Mouse (Mus musculus) right cerebral cortex, postnatal 25 days (tissue): ENCODE data around the gene Fam155a.

Experiments used
- DNase-seq: peaks from one replicate; pipeline ENCODE4 v3.0.0; 2022

The Fam155a gene

DNA sequence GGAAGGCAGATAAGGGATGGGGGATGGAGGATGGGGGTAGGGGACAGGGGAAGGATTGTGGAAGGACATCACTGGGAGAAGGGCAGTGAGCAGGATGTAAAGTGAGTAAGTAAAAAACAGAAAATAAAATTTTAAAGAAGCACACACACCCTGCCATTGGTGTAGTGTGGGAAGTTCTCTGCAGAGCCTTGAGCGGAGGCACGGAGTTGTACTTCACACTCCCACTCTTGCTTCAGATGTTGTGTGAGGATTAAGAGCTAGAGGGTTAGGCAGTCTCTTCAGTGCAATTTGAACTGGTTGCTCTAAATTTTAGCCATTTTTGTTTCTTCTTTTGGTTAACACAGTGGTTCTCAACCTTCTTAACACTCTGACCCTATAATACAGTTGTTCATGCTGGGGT, 114.1 kb downstream of the Fam155a start:
- no peak for DNase-seq

DNA sequence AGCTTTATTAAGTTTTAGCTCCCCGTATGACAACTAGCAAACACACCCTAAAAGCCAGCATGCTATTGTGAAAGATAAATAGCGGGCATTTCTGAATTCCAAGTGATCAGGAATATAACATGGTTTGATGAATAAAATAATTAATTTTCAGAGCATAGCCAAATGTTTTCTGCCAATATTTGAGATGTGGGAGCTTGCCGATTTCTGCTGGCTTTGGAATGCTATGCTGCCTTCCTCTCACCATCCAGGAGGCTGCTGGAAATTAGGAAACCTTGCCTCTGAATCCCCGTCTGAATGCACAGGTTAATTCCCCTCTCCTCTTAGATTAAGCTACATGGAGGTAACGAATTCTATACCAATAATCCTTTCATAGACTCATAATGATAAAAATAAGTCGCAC, 116.1 kb downstream of the Fam155a start:
- no peak for DNase-seq

DNA sequence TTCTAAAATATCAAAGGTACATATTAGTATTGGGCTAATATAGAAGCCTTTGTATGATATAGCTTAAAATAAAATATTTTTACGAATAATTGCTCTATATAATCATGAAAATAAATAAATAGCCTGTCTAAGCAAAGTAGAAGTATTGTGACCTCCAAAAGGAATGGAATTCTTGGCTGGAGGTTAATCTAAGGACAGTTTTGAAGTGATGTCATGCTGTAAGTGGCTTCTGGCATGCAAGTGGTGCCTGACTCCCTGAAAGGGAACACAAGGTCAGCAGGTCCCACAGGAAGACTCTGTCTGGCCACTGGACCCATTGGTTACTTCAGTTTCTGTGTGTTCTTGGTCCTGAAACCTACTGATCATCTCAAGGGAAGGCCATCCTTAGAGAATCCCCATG, 117.3 kb downstream of the Fam155a start:
- no peak for DNase-seq

DNA sequence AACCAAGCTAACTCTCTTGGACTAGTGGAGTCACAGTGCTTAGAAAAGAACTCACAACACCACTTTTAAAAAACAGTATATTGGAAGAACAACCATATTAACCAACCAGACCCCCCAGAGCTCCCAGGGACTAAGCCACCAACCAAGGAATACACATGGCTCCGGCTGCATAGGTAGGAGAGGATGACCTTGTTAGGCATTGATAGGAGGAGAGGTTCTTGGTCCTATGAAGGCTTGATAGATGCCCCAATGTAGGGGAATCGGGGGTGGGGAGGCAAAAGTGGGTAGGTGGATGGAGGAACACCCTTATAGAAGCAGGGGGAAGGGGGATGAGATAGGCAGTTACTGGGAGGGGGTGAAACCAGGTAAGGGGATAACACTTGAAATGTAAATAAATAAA, 132.8 kb downstream of the Fam155a start:
- no peak for DNase-seq

DNA sequence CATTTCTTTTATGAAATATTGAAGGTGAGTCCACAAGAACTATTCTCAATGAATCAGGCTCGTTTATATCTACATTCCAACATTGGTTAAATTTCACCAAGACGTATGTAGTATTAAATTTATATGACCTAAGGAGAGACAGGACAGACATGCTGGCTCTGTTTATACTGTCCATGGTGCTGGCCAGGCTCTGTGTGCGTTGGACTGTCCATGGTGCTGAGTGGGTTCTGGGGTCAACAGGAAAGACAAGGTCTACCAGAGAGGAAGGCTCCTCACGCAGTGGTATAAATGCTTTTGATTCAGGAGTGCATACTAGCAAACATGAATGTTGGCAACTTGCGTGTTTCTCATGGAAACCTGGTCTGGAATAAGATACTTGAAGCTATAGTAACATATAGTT, 135.7 kb downstream of the Fam155a start:
- DNase-seq, result no peak

DNA sequence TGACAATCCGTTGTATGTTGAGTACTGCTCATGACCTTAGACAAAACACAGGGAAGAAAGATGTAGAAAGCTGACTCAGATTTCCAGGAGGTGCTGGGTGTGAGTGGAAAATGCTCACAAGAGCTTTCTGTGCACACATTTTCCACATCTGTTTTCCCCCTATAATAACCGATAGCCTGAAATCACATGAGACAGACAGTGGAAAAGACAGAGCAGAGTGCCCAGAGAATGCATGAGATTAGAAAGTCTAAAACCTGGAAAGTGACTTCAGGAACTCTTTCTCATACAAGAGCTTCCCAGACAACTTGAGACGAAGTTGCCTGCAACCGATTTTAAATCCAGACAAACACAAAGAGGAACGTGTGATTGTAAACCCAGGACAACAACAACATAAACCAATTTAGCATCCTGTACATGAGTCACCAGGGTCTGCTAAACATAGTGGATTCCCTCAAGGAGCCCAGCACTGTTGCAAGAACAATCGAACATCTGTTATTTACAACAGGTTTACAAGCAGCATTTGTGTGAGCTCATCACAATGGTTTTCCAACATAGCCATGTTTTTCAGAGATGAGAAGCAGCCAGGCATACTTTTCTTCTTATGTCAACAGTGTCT, 163.8 kb downstream of the Fam155a start:
- no peak for DNase-seq

DNA sequence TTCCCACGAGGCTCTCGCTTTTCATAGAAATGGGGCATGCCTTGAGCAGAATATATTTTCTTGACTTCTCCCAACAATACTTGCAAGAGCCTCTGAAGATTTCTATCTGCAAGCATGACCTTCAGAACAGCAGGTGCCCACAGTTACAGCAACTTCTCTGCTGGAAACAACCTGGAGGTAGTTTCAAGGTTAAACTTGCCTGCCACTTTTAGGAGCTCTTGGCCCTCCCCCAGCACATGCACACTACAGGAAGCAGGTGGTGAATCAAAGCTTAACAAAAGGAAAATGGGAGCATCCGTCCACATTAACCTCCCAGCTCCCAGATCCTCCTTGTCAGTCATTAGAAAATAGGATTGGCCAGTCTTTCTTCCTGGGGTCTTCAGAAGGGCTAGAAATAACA, 175.0 kb downstream of the Fam155a start:
- DNase-seq, result no peak

DNA sequence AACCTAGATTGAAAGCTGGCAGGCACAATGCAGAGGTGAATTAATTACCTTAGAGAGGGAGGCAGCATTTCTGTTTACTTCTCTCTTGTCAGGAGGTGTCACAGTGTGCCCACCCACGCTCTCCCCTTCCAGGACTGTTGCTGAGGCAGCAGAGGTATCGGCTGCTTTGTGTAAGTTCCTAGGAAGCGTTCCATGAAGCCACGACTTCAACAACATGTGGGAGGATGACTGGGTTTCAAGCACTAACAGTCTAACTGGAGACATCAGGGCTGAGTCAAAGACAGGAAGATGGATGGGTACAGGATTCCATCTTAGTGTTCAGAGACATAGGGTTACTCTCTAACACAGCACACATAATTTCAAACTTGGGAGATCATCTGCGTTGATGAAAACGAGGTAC, 189.1 kb downstream of the Fam155a start:
- DNase-seq, result peak; percentile 19

DNA sequence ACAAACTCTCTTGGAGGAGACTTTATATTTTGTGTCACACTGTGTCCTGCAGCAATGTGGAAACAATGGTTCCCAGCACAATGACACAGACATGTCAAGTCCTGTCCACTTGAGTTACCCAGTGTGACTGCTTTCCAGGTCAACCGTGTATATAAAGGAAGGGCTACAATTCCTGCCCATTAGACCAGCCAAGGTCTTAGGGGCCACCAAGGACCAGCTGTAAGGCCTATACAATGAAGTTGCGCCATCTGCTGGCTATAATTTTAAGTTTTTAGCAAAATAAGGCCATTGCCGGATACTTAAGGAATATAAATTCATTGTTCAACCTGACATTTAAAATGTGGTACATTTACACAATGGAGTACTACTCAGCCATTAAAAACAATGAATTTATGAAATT, 190.8 kb downstream of the Fam155a start:
- DNase-seq, result no peak

DNA sequence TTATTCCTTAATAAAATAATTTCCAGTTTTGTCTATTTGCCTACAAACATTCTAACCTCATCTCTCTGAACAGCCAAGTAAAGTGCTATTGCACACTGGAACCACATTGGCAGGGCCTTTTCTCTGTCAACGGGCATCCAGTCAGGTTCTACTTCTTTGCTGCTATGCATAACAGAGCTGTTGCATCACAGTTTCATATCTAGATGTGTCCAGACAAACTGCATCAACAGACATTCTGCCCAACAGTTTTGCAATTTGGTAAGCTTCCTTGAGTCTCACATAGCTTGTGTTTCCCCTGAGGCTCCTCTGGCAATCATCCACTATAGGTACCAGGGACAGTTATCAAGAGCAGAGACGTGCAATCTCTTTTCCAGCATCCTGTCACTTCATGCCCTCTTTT, 199.0 kb downstream of the Fam155a start:
- no peak for DNase-seq

DNA sequence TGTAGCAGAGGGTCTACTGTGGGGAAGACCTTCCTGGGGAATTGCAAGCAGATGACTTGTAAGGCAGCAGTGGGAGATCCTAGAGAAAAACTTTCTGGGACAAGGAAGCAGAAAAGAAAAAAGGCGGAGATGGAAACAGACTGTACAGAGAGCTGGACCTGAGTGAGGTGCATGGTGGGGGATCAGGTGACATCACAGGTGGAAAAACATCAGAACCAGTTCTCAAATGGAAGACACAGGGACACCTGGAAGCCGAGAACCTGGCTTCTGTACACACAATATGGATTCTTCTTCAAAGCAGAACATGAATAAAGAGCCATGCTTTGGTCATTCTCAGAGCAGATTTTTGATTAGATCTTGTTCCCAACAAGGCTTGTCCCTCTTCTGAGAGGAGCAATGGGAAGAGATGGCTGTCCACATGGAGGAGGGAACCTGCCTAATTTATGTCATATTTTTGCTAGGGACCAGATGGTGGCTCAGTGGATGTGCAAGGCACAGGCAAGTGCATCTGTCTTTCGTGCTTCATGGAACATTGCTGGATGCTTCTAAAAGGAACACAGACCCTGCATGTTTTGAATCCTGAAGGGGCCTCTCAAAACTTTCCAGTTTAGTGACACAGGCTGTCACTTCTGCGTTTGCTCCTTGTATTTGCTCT, 201.3 kb downstream of the Fam155a start:
- DNase-seq, result no peak

DNA sequence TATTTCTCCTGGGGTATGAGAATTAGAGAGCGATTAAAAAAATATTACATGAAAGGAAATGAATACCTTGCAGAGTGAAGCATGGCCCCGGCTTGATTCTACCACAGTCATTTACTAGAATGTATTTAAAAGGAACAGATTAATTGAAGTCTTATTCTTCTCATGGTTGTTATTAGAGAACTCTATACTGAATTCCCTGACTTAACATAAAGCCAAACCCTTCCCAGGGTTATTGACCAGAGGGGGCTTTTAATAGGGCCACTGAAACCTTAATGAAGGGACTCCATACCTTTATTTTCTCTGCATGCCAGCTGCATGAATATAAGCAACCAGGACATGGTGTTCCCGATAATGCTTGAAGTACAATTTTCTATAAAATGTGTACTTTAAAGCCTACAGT, 221.8 kb downstream of the Fam155a start:
- DNase-seq, result no peak

DNA sequence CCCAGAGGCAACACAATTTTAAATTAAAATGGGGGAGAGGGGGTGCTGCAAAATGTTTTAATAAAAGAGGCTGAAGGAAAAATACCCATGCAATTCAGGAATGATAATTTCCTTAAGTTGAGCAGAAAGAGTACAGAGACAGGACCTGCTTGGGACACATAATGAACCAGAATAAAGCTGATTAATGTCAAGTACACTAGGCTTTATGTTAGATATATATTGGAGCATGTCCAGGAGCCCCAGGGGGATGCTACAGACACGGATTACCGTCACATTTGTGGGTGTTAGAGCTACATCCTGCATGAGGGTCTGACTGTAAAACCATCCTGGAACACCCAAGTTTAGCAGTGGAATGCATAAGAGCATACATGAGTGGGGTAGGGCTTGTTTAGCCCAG, 223.4 kb downstream of the Fam155a start:
- DNase-seq, result no peak

DNA sequence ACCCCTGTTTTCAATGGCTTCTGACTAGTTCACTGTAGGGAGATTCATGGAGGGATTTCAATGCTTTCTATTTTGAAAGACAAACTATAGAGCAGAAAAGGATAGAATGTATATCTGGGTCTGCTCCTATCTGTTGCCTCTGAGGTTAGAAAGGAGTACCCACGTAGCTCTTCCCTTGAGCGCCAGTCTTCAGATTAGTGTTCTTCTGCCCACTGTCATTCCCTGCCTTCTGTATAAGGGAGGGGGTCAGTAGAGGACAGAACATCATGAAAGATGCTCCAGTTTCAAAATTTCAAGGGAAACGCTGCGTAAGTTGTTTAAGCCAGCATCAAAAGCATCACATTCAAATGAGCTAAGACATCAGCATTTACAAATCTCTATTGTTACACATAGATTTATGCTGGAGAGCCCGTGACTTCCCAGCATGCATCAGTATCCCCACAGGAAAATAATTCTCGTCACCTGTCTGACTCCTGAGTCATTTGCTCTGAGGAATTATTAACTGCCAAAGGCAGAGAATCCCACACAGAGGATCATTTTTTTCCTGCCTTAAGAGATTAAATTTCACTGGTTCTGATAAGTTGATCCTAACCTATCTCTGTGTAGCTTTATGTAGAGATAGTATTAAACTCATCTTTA, 223.9 kb downstream of the Fam155a start:
- no peak for DNase-seq

DNA sequence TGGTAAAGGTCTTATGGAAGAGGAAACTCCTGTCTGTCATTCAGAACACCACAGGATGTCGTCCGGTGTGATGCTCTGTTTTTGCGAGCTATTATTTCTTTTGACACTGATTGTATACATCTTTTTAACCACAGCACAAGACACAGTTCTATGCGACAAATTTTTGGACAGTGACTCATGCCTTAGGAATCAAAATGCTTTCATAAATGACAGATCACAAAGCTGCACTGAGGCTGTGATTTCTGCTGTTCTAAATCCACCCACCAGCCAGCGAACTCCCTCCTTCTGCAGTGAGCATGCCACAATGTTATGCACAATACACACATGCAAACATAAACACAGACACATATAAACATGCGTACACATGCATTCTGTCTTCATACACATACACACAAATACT, 224.5 kb downstream of the Fam155a start:
- DNase-seq, result no peak

DNA sequence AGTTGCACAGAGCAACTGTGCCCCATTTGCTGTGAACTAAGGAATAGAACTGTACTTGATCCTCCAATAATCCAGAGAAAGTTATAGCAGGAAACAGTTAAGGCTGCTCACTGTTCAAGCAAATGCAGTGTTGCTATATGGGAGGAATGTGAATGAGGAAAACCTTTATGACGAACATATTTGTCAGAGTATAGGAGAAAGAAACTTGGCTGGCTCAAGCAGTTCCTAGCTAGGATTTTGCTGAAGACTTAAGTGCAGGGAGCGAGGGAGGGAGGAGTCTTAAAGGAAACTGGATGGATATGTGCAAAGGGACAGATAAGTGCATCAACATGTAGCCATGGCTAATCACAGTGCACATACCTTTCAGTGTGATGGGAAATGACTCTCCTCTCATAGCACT, 225.3 kb downstream of the Fam155a start:
- DNase-seq, result no peak

DNA sequence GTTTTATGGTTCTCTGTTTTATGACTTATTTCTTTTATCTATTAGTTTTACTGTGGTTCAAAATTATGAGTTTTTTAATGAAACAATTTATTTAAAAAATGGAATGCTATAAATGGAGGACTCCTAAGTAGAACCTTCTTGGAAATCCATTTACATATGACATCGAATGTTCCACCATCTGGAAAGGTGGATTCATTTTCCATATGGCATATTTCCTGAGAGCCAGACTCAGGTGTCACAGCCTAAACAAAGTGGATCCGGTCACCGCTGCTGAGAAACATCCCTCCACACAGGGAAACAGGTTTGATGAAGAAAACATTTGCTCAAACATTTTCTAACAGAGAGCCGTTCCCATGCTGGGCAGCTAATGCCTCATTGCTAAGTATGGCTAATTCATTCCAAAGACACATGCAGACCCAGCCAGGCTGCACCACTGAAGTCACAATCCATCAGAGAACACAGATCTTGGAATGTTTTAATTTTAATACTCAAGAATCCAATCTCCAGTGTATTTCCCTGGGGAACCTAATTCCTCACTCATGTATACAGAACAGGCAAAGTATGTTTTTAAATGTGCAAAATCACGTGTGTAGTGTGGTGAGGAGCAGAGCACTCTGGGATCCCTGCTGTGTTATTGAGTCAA, 235.1 kb downstream of the Fam155a start:
- no peak for DNase-seq

DNA sequence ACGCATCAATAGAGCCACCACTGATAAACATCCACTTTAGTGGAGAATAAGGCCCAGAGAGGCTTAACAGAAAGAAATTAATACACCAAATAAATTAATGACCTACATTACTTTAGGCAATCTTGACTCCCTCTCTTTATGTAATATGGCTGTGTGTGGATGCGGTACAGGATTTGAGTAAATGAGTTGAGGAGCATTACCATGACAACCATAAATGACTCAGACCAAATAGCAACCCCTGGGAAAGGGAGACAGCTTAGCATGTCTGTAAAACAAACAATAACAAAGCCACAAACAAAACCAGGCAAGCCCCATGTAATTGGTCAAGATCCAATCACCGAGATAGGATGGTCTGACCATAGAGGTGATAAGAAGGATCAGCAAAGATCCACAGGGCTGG, 244.4 kb downstream of the Fam155a start:
- no peak for DNase-seq

DNA sequence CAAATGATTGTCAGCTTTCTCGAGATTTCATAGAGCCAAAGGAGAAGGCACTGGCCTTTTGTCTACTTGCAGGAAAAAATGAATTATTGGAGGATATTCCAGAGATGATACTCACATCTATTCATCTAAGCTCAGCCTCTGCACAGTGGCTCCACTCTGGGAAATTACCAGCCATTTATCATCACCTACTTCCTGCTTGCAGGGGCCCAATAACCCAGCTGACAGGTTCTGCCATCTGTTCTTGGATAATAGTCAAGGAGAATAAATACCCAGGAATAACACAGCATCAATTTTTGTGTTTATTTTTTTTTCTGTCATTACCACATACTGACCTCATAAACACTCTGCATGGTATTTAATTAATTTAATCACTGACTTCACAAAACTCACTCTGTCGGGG, 249.4 kb downstream of the Fam155a start:
- DNase-seq, result no peak

DNA sequence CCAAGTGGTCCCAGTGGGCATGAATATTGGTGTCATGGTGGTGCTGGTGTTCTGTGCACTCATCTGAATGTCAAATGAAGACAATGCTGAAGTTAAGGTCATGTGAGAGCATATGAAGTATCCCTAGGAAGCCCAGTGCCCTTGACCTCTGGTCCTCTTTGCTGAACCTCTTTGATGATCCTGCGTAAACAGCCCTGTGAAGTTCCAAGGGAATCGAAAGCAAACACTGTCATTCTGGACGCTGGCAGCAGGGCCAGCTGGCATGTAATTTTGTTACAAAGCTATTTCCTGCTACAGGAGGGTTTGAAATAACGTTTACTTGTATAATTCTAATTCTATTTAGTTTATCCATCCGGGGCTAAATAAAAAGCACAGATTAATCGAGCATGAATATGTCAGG, 270.2 kb downstream of the Fam155a start:
- DNase-seq, result no peak

DNA sequence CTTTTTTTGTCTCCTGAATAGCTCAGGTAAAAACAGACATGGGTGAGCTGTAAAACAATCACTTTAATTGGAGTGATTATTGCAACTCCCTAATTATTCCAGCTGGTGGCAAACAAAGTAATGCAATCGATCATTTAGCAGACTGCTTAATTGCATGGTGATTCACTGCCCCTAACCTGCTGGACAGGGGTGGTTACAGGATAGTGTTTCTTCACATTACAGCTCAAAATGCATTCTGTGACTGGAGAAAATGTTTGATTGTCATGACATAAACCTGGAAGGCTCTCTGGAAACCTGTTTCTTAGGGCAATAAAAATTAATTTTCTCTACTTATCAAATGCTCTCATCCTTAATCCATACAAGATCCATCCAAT, 276.7 kb downstream of the Fam155a start:
- no peak for DNase-seq

DNA sequence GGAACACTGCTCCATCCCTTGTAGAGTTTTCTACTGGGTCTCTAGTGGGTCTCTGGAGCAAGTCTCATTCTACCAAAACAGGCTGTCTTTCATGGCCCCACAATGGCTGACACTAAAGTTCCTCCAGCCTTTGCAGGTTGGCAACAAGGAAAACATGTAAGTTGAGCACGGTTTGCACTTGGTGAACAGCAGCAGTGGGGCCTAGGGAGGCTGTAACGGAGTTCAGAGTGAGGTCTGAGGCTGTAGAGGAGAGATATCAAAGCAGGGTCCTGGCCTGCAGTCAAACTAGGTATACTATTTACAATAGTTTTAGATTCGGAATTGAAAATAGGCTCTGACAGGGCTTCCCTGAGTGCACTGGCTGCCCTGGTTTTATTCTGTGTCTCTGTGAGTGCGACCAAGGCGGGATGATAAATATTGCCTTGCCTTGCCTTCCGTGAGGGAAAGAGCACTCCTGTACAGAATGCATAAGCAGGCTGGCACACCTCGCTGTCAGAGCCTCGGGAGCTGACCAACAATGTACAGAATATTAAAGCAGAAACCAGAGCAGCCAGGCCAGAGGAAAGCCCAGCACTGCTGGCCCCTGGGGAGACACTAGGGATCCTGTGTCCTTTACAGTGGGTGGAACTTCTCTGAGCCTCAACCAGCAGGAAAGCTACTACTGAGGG, 277.3 kb downstream of the Fam155a start:
- DNase-seq, result no peak

DNA sequence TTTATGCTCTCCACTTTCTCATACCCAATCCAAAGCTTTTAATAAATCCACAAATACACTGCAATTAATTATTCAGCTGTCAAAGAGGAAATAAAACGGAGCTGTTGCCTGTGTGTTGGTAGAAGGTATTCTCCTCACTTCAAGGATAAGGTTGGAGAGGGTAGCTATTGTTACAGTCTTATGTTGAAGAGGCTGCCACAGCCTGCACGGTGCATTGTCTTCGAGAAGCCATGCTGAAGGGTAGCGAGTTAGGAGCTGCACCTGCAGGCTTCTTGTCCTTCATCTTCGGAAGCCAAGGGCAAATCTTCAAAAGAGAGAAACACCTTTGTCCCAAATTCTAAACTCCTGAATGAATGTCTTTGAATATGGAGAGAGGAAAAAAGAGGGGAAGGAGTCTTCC, 288.4 kb downstream of the Fam155a start:
- no peak for DNase-seq

DNA sequence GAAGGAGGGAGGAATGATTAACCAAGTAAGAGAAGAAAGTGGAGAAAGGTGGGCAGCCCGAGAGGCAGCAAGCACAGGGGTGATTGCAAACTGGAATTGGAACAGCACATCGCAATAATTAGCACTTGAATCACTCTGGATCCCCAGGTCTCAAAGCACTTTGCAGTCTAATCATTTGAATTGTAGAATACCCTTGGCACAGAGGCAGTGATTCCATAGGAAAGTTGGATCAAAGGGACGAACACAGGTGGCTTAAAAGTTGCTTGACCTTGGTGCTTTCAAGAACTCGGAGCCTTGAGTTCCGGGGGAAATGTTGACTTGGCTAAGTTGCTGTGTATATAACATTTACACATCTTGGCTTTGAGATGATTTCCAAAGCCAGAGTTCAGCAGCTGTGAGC, 299.7 kb downstream of the Fam155a start:
- DNase-seq, result no peak
